Mouse (Mus musculus): ENCODE measurements at regions not wholly inside any gene's neighbourhood (a gene's known extent, or its start where the extent isn't known, plus 50 kb on each side); places are given as distances from the start of the nearest gene placed in this dataset.

DNA sequence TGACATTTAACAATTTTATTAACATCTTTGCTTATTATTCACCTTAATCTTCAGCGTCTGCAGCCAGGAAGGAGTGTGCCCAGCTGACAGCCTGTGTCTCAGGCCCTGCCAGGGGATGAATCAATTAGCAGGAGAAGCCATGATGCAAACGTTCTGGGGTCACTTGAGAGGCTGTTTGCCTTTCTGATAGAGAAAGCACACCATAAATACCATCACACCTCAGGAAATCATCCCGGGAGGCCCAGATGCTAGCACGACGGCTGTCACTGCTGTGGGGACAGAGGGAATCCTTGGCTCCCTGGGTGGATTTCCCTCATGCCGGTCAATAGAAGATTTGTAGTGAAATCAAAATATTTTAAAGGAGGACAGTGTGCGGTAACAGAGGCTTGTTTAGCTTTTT, 343.7 kb upstream of the Hnrnpa3 start:
- TF ChIP-seq CTCF (IDR thresholded peaks at IDR 0.05; ENCODE audit: extremely low read depth, insufficient read length, insufficient replicate concordance, low read depth, low read length) = no peak
- no peak for TF ChIP-seq POLR2A (IDR thresholded peaks at IDR 0.05; ENCODE audit: low read depth, low read length)

All from small intestine, adult 2 months (tissue).